Mouse (Mus musculus): ENCODE measurements around the gene Gpatch8. TPM values are rescaled to one million over a fixed set of nuclear protein-coding genes. Genes with fewer than 3 reads are reported as not detected.

The Gpatch8 gene
- total and polyA plus RNA-seq, 3 experiments: 17.9 to 29.7 (median 25.8) TPM

DNA sequence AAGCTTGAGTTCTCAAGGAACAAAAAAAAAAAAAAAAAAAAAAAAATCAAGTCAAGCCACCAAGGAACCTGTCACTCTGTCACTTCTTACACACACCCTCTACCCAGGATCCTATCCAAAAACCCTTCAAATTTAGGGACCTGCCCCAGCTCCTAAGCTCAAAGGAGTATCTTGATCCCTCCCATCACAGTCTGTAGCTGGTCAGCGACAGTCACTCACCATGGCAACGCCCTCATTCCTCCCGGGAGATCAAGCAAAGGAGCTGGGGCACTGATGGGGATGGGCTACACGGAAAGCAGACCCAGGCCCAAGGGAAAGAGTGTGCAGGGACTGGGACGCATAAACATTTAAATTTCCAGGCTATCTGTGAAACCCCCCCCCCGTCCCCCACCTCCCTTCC lies 111.4 kb downstream of the Gpatch8 start:
- Histone ChIP-seq H3K4me3 (ENCODE audit: control insufficient read depth in 1 of 2, insufficient read depth in 1 of 2, low read depth in 2 of 2, low read length in 2 of 2) (no peak overlapping the region), H3K4me1 (ENCODE audit: control insufficient read depth in 1 of 2, insufficient read depth in 2 of 2, low read length in 2 of 2) (peaks cover 4 to 21% of the 10 kb centered on the region in 2 experiments), H3K79me2 (ENCODE audit: control insufficient read depth, insufficient read depth, low read length, poor library complexity) (peaks cover 5% of the 10 kb centered on the region; the same call in 1 of the 2 replicates), H3K27me3 (ENCODE audit: control insufficient read depth in 1 of 2, insufficient read depth in 2 of 2, low read length in 2 of 2) (peaks cover 5 to 7% of the 10 kb centered on the region in 2 experiments; a peak in 3 of 4 replicates), H3K36me3 (ENCODE audit: control insufficient read depth in 1 of 2, insufficient read depth in 2 of 2, low read length in 2 of 2) (peaks cover 0 to 5% of the 10 kb centered on the region in 2 experiments; a peak in 2 of 4 replicates), H3K9ac (ENCODE audit: control insufficient read depth, low read depth, low read length, poor library complexity, severe bottlenecking) (no peak overlapping the region), H3K27ac (ENCODE audit: control insufficient read depth, low read depth, low read length) (no peak overlapping the region), H3K9me3 (replicated peaks; ENCODE audit: insufficient read depth, low read length) (no peaks in the 10 kb centered on the region)
- DNase-seq (ENCODE audit: low read depth, low spot score): no peak
- TF ChIP-seq CTCF (IDR thresholded peaks at IDR 0.05 in 2 of 3, conservative IDR thresholded peaks at IDR 0.05 in 1 of 3; ENCODE audit: control insufficient read depth in 1 of 3, insufficient read depth in 1 of 3, low read depth in 2 of 3, low read length in 3 of 3, poor library complexity in 1 of 3, severe bottlenecking in 1 of 3) (no peak), ZNF384 (IDR thresholded peaks at IDR 0.05; ENCODE audit: low read depth, low read length) (no peak), TAL1 (IDR thresholded peaks at IDR 0.05; ENCODE audit: low read length) (no peak)

DNA sequence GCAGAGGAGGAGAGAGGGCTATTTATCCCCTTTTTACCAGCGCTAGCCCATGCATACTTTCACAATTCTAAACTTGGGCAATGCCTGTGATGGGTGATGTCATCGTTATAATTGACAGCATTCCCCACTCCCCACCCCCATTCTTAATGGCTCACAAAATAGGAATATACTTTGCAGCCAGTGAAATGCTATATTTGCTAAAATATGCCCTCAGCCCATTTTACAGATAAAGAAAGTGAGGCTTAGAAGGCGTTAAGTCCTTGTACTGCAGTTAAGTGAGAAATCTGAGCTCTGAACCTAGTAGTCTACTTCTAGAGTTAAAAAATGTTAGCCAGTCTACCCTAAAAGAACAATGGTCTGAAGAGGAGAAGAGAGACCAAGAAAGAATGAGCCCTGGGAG lies 111.9 kb downstream of the Gpatch8 start:
- no peaks in the 10 kb centered on the region for H3K9me3 ChIP-seq (replicated peaks; ENCODE audit: insufficient read depth, low read length)
- DNase-seq (ENCODE audit: low read depth, low spot score): no peak
- H3K79me2 ChIP-seq (ENCODE audit: control insufficient read depth, insufficient read depth, low read length, poor library complexity): peaks cover 5% of the 10 kb centered on the region; the same call in 1 of the 2 replicates
- H3K27ac ChIP-seq (ENCODE audit: control insufficient read depth, low read depth, low read length): no peak overlapping the region
- no peak overlapping the region for H3K9ac ChIP-seq (ENCODE audit: control insufficient read depth, low read depth, low read length, poor library complexity, severe bottlenecking)
- peaks cover 0 to 5% of the 10 kb centered on the region in 2 experiments; a peak in 2 of 4 replicates for H3K36me3 ChIP-seq (ENCODE audit: control insufficient read depth in 1 of 2, insufficient read depth in 2 of 2, low read length in 2 of 2)
- TF ChIP-seq JUND (IDR thresholded peaks at IDR 0.05; ENCODE audit: low read depth, low read length) (no peak), MAZ (IDR thresholded peaks at IDR 0.05; ENCODE audit: low read depth, low read length) (no peak), ZC3H11A (IDR thresholded peaks at IDR 0.05; ENCODE audit: low read depth, low read length) (no peak), KAT2A (conservative IDR thresholded peaks at IDR 0.05; ENCODE audit: low read depth, low read length) (no peak), MXI1 (IDR thresholded peaks at IDR 0.05; ENCODE audit: low read depth, low read length) (no peak), HCFC1 (IDR thresholded peaks at IDR 0.05; ENCODE audit: low read depth, low read length) (no peak)
- no peak overlapping the region for H3K4me3 ChIP-seq (ENCODE audit: control insufficient read depth in 1 of 2, insufficient read depth in 1 of 2, low read depth in 2 of 2, low read length in 2 of 2)
- H3K27me3 ChIP-seq (ENCODE audit: control insufficient read depth in 1 of 2, insufficient read depth in 2 of 2, low read length in 2 of 2): peaks cover 1 to 6% of the 10 kb centered on the region in 2 experiments; a peak in 3 of 4 replicates
- peaks cover 4 to 21% of the 10 kb centered on the region in 2 experiments for H3K4me1 ChIP-seq (ENCODE audit: control insufficient read depth in 1 of 2, insufficient read depth in 2 of 2, low read length in 2 of 2)

DNA sequence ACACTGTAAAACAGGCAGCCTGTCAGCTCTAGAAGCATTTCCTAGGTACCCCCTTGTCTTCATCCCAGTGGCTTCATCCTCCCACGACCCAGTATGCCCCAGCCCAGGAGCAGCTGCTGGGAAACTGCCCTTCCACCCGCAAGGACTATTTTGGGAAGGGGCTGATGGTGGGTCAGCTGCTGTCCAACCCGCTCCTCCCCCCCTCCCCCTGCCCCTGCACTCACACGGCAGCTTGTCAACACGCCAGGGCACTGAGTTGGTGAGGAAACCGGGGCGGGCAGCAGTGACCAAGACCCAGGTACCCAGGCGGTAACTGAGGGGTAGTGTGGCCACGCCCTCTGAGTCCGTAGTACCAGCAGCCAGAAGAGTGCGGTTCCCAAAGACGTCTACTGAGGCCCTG lies 112.5 kb downstream of the Gpatch8 start:
- no peaks in the 10 kb centered on the region for H3K9me3 ChIP-seq (replicated peaks; ENCODE audit: insufficient read depth, low read length)
- no peak overlapping the region for H3K9ac ChIP-seq (ENCODE audit: control insufficient read depth, low read depth, low read length, poor library complexity, severe bottlenecking)
- no peak for TF ChIP-seq TCF12 (IDR thresholded peaks at IDR 0.05; ENCODE audit: low read depth, low read length)
- TF ChIP-seq MYC (IDR thresholded peaks at IDR 0.05; ENCODE audit: low read depth, low read length): no peak
- TF ChIP-seq TBP (IDR thresholded peaks at IDR 0.05; ENCODE audit: low read depth, low read length): no peak
- no peak for TF ChIP-seq UBTF (IDR thresholded peaks at IDR 0.05; ENCODE audit: borderline replicate concordance, insufficient read depth, low read depth, low read length)
- TF ChIP-seq MAZ (IDR thresholded peaks at IDR 0.05; ENCODE audit: low read depth, low read length): no peak
- no peak for TF ChIP-seq MAFK (IDR thresholded peaks at IDR 0.05; ENCODE audit: borderline replicate concordance, low read depth, low read length)
- no peak for TF ChIP-seq CHD2 (IDR thresholded peaks at IDR 0.05; ENCODE audit: low read length)
- TF ChIP-seq EP300 (IDR thresholded peaks at IDR 0.05; ENCODE audit: low read depth in 1 of 2, low read length in 2 of 2): no peak
- TF ChIP-seq RAD21 (IDR thresholded peaks at IDR 0.05; ENCODE audit: low read depth, low read length): no peak
- no peak for TF ChIP-seq NRF1 (IDR thresholded peaks at IDR 0.05; ENCODE audit: insufficient read depth, low read depth, low read length, poor library complexity, severe bottlenecking)
- TF ChIP-seq E2F4 (IDR thresholded peaks at IDR 0.05; ENCODE audit: borderline replicate concordance, low read depth, low read length): no peak
- no peak for TF ChIP-seq CTCF (IDR thresholded peaks at IDR 0.05 in 2 of 3, conservative IDR thresholded peaks at IDR 0.05 in 1 of 3; ENCODE audit: control insufficient read depth in 1 of 3, insufficient read depth in 1 of 3, low read depth in 2 of 3, low read length in 3 of 3, poor library complexity in 1 of 3, severe bottlenecking in 1 of 3)
- TF ChIP-seq KAT2A (conservative IDR thresholded peaks at IDR 0.05; ENCODE audit: low read depth, low read length): no peak
- TF ChIP-seq ZC3H11A (IDR thresholded peaks at IDR 0.05; ENCODE audit: low read depth, low read length): no peak
- TF ChIP-seq ZNF384 (IDR thresholded peaks at IDR 0.05; ENCODE audit: low read depth, low read length): no peak
- TF ChIP-seq CHD1 (IDR thresholded peaks at IDR 0.05; ENCODE audit: low read depth, low read length): no peak
- no peak for TF ChIP-seq ELF1 (IDR thresholded peaks at IDR 0.05; ENCODE audit: low read depth, low read length)
- no peak overlapping the region for H3K4me3 ChIP-seq (ENCODE audit: control insufficient read depth in 1 of 2, insufficient read depth in 1 of 2, low read depth in 2 of 2, low read length in 2 of 2)
- H3K79me2 ChIP-seq (ENCODE audit: control insufficient read depth, insufficient read depth, low read length, poor library complexity): peaks cover 5% of the 10 kb centered on the region; the same call in 1 of the 2 replicates
- peaks cover 0 to 5% of the 10 kb centered on the region in 2 experiments; a peak in 2 of 4 replicates for H3K36me3 ChIP-seq (ENCODE audit: control insufficient read depth in 1 of 2, insufficient read depth in 2 of 2, low read length in 2 of 2)
- H3K27ac ChIP-seq (ENCODE audit: control insufficient read depth, low read depth, low read length): no peak overlapping the region
- peaks cover 0 to 1% of the 10 kb centered on the region in 2 experiments; a peak in 1 of 4 replicates for H3K27me3 ChIP-seq (ENCODE audit: control insufficient read depth in 1 of 2, insufficient read depth in 2 of 2, low read length in 2 of 2)
- DNase-seq (ENCODE audit: low read depth, low spot score): no peak
- peaks cover 4 to 21% of the 10 kb centered on the region in 2 experiments for H3K4me1 ChIP-seq (ENCODE audit: control insufficient read depth in 1 of 2, insufficient read depth in 2 of 2, low read length in 2 of 2)
